Mouse (Mus musculus): ENCODE measurements around the gene Ankrd44.

- TF ChIP-seq CTCF (IDR thresholded peaks at IDR 0.05; ENCODE audit: low read depth, low read length): no peak
- TF ChIP-seq POLR2A (IDR thresholded peaks at IDR 0.05; ENCODE audit: insufficient read depth, low read length): no peak
These were observed 83.3 kb downstream of the Ankrd44 start for GRCm38 (mm10) chr1:54842765-54843461.

Measured in ES-Bruce4 (cell line).